Mouse (Mus musculus) Muller cell, postnatal 12 days (primary cell): Measurements from ENCODE around the gene Trmt112.

ENCODE experiments used
- DNase-seq: peaks from one replicate; pipeline ENCODE4 v3.0.0-alpha.2; 2015; ENCODE audit errors: inconsistent ontology term

The Trmt112 gene

GRCm38 (mm10) chr19:6948186-6948585, 38.7 kb downstream of the Trmt112 start:
- DNase-seq: no peak

- DNase-seq: no peak
These were observed 40.0 kb downstream of the Trmt112 start for GRCm38 (mm10) chr19:6949532-6949931.

GRCm38 (mm10) chr19:6949951-6950350, 40.5 kb downstream of the Trmt112 start:
- no peak for DNase-seq

GRCm38 (mm10) chr19:6950613-6951153, 41.2 kb downstream of the Trmt112 start:
- DNase-seq: peak; percentile 66

- peak; percentile 97 for DNase-seq
These were observed 42.0 kb downstream of the Trmt112 start for GRCm38 (mm10) chr19:6951381-6951968.

- peak; percentile 94 for DNase-seq
These were observed 42.7 kb downstream of the Trmt112 start for GRCm38 (mm10) chr19:6951994-6952711.

GRCm38 (mm10) chr19:6952712-6953037, 43.2 kb downstream of the Trmt112 start:
- DNase-seq: no peak

- peak; percentile 40 for DNase-seq
These were observed 44.5 kb downstream of the Trmt112 start for GRCm38 (mm10) chr19:6954046-6954445.

- DNase-seq: no peak
These were observed 45.9 kb downstream of the Trmt112 start for GRCm38 (mm10) chr19:6955424-6955823.

GRCm38 (mm10) chr19:6956461-6956860, 47.0 kb downstream of the Trmt112 start:
- DNase-seq: no peak
